Mouse (Mus musculus): ENCODE results near the gene Stag1. TPM values are rescaled to one million over a fixed set of nuclear protein-coding genes. Genes with fewer than 3 reads are reported as not detected.

Gene Stag1
- polyA plus RNA-seq, 1 experiment from 2014 or later: 23.9 TPM

DNA sequence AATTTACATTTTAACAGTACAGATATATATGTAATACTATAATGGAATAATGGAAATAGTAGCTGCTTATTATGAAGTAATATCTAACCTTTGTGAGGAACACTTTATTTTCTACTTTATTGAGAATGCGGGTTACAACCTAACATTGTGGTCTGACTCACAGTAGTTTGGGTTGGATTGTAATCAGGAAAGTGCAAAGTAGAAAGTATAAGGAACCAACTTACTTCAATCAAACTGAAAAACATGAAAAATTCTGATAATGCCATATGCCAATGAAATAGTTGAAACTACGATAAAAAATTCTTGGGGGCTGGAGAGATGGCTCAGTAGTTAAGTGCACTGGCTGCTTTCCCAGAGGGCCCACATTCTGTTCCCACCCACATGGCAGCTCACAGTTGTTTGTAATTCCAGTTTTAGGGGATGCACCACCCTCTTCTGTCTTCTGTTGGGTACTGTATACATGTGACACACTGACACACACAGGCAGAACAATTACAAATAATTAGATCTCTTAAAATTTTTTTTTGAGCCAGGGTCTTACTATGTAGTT lies 50.3 kb downstream of the Stag1 start:
- H3K27me3 ChIP-seq (ENCODE audit: control insufficient read depth, insufficient read depth, low read length): no peaks in the 10 kb centered on the region
- peaks cover 5% of the 10 kb centered on the region for H3K4me1 ChIP-seq (ENCODE audit: control insufficient read depth, insufficient read depth, low read length)
- WGBS: 70% methylated on average over 2 of the region's 2 CpGs
- H3K4me3 ChIP-seq (ENCODE audit: low read length): no peak overlapping the region
- H3K27ac ChIP-seq (ENCODE audit: low read length): no peak overlapping the region
- no peaks in the 10 kb centered on the region for H3K9me3 ChIP-seq (replicated peaks; ENCODE audit: control insufficient read depth, low read length)
- no peaks in the 10 kb centered on the region for H3K36me3 ChIP-seq (ENCODE audit: control insufficient read depth, insufficient read depth)
- ATAC-seq (replicated peaks; ENCODE audit: extremely low read depth, insufficient read depth, low FRiP score): no peak
- H3K9ac ChIP-seq (ENCODE audit: low read length): no peak overlapping the region
- no peak overlapping the region for H3K4me2 ChIP-seq (ENCODE audit: low read depth, low read length)

GRCm38 (mm10) chr9:100654104-100654503 lies 56.5 kb downstream of the Stag1 start:
- no peak overlapping the region for H3K9ac ChIP-seq (ENCODE audit: low read length)
- no peak overlapping the region for H3K4me3 ChIP-seq (ENCODE audit: low read length)
- WGBS: 49% methylated on average over 3 of the region's 3 CpGs
- H3K27ac ChIP-seq (ENCODE audit: low read length): no peak overlapping the region
- no peaks in the 10 kb centered on the region for H3K36me3 ChIP-seq (ENCODE audit: control insufficient read depth, insufficient read depth)
- H3K4me1 ChIP-seq (ENCODE audit: control insufficient read depth, insufficient read depth, low read length): peaks cover 4% of the 10 kb centered on the region
- H3K27me3 ChIP-seq (ENCODE audit: control insufficient read depth, insufficient read depth, low read length): no peaks in the 10 kb centered on the region
- H3K4me2 ChIP-seq (ENCODE audit: low read depth, low read length): no peak overlapping the region
- H3K9me3 ChIP-seq (replicated peaks; ENCODE audit: control insufficient read depth, low read length): no peaks in the 10 kb centered on the region
- ATAC-seq (replicated peaks; ENCODE audit: extremely low read depth, insufficient read depth, low FRiP score): no peak

DNA sequence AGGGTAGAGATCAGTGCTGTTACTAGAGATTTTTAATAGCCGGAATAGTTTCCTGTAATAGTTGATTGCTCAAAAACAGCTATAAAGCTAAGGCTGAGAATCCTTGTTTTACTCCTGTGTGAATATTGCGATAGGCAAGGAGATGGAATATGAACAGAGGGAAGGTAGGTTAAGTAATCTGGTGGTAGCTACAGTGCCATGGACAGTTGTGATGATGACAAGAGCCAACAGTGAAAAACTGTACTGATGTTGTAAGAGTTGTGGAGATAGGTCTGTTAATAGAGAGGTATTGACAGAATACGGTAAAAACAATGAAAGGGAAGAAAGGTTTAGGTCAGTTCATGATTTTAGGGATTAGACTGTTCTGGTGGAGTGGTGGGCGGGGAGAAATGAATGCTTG lies 58.5 kb downstream of the Stag1 start:
- Histone ChIP-seq H3K4me3 (ENCODE audit: low read length) (no peak overlapping the region), H3K9ac (ENCODE audit: low read length) (no peak overlapping the region), H3K4me2 (ENCODE audit: low read depth, low read length) (no peak overlapping the region), H3K27ac (ENCODE audit: low read length) (no peak overlapping the region), H3K36me3 (ENCODE audit: control insufficient read depth, insufficient read depth) (no peaks in the 10 kb centered on the region), H3K4me1 (ENCODE audit: control insufficient read depth, insufficient read depth, low read length) (peaks cover 4% of the 10 kb centered on the region), H3K27me3 (ENCODE audit: control insufficient read depth, insufficient read depth, low read length) (no peaks in the 10 kb centered on the region), H3K9me3 (replicated peaks; ENCODE audit: control insufficient read depth, low read length) (no peaks in the 10 kb centered on the region)
- ATAC-seq (replicated peaks; ENCODE audit: extremely low read depth, insufficient read depth, low FRiP score): no peak
- 91% methylated on average over 4 of the region's 4 CpGs for WGBS

DNA sequence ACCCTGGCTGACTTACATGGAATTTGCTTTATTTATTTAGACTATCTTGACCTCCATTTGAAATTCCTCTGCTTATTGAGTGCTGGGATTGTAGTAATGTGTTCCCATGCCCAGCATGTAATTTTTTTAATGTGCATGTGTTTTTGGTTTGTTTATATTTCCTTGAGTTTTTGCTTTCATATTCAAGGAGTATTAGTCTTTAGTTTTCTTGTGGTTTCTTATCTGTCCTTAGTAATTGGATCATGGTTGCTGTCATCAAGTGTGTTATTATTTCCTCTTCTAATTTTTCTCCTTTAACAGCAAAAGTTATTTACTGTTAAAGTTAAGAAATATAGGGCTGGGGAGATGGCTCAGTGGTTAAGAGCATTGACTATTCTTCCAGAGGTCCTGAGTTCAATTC lies 63.0 kb downstream of the Stag1 start:
- no peaks in the 10 kb centered on the region for H3K9me3 ChIP-seq (replicated peaks; ENCODE audit: control insufficient read depth, low read length)
- H3K9ac ChIP-seq (ENCODE audit: low read length): no peak overlapping the region
- H3K27ac ChIP-seq (ENCODE audit: low read length): no peak overlapping the region
- H3K4me1 ChIP-seq (ENCODE audit: control insufficient read depth, insufficient read depth, low read length): no peaks in the 10 kb centered on the region; the same call in 1 of the 2 replicates
- no peaks in the 10 kb centered on the region for H3K36me3 ChIP-seq (ENCODE audit: control insufficient read depth, insufficient read depth)
- ATAC-seq (replicated peaks; ENCODE audit: extremely low read depth, insufficient read depth, low FRiP score): no peak
- H3K4me3 ChIP-seq (ENCODE audit: low read length): no peak overlapping the region
- H3K27me3 ChIP-seq (ENCODE audit: control insufficient read depth, insufficient read depth, low read length): no peaks in the 10 kb centered on the region
- H3K4me2 ChIP-seq (ENCODE audit: low read depth, low read length): no peak overlapping the region

DNA sequence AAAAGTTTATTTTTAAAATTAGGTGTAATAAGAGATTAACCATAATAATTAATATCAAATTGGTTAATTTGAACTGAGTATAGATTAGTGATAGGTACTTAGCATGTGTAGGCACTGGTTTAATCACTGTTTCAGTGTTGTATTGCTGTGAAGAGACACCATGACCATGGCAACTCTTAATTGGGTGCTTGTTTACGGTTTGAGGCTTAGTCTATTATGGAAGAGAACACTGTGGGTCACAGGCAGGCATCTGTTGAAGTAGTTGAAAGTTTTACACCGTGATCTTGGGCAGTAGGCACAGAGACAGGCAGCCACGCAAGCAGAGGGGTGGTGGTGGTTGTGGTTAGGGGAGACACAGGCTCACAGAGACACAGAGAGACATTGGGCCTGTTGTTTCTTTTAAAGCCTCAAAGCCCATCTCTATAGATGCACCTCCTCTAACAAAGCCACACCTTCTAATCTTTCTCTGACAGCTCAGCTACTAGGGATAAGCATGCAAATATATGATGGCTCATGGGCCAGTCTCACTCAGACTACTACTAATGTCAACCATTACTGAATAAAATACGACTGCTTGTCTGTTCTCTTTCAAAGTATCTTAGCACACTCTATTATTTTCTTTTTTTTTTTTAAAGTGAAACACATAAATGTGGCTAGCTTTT lies 66.0 kb downstream of the Stag1 start:
- Histone ChIP-seq H3K9ac (ENCODE audit: low read length) (no peak overlapping the region), H3K4me3 (ENCODE audit: low read length) (no peak overlapping the region), H3K9me3 (replicated peaks; ENCODE audit: control insufficient read depth, low read length) (no peaks in the 10 kb centered on the region), H3K4me2 (ENCODE audit: low read depth, low read length) (no peak overlapping the region), H3K27ac (ENCODE audit: low read length) (no peak overlapping the region), H3K4me1 (ENCODE audit: control insufficient read depth, insufficient read depth, low read length) (no peaks in the 10 kb centered on the region), H3K27me3 (ENCODE audit: control insufficient read depth, insufficient read depth, low read length) (no peaks in the 10 kb centered on the region), H3K36me3 (ENCODE audit: control insufficient read depth, insufficient read depth) (no peaks in the 10 kb centered on the region)
- no peak for ATAC-seq (replicated peaks; ENCODE audit: extremely low read depth, insufficient read depth, low FRiP score)
- 84% methylated on average over 4 of the region's 4 CpGs for WGBS

- Histone ChIP-seq H3K27ac (ENCODE audit: low read length) (no peak overlapping the region), H3K9me3 (replicated peaks; ENCODE audit: control insufficient read depth, low read length) (no peaks in the 10 kb centered on the region), H3K4me3 (ENCODE audit: low read length) (no peak overlapping the region), H3K4me1 (ENCODE audit: control insufficient read depth, insufficient read depth, low read length) (no peaks in the 10 kb centered on the region), H3K27me3 (ENCODE audit: control insufficient read depth, insufficient read depth, low read length) (no peaks in the 10 kb centered on the region), H3K36me3 (ENCODE audit: control insufficient read depth, insufficient read depth) (no peaks in the 10 kb centered on the region), H3K4me2 (ENCODE audit: low read depth, low read length) (no peak overlapping the region), H3K9ac (ENCODE audit: low read length) (no peak overlapping the region)
- ATAC-seq (replicated peaks; ENCODE audit: extremely low read depth, insufficient read depth, low FRiP score): no peak
- WGBS: 75% methylated on average over 5 of the region's 5 CpGs
Observed at GRCm38 (mm10) chr9:100670151-100670550, 72.6 kb downstream of the Stag1 start.

- H3K9ac ChIP-seq (ENCODE audit: low read length): no peak overlapping the region
- ATAC-seq (replicated peaks; ENCODE audit: extremely low read depth, insufficient read depth, low FRiP score): no peak
- no peaks in the 10 kb centered on the region for H3K36me3 ChIP-seq (ENCODE audit: control insufficient read depth, insufficient read depth)
- H3K27ac ChIP-seq (ENCODE audit: low read length): no peak overlapping the region
- no peaks in the 10 kb centered on the region for H3K9me3 ChIP-seq (replicated peaks; ENCODE audit: control insufficient read depth, low read length)
- no peaks in the 10 kb centered on the region for H3K27me3 ChIP-seq (ENCODE audit: control insufficient read depth, insufficient read depth, low read length)
- H3K4me3 ChIP-seq (ENCODE audit: low read length): no peak overlapping the region
- H3K4me1 ChIP-seq (ENCODE audit: control insufficient read depth, insufficient read depth, low read length): peaks cover 7% of the 10 kb centered on the region
- no peak overlapping the region for H3K4me2 ChIP-seq (ENCODE audit: low read depth, low read length)
Observed at GRCm38 (mm10) chr9:100679036-100679435, 81.4 kb downstream of the Stag1 start.

DNA sequence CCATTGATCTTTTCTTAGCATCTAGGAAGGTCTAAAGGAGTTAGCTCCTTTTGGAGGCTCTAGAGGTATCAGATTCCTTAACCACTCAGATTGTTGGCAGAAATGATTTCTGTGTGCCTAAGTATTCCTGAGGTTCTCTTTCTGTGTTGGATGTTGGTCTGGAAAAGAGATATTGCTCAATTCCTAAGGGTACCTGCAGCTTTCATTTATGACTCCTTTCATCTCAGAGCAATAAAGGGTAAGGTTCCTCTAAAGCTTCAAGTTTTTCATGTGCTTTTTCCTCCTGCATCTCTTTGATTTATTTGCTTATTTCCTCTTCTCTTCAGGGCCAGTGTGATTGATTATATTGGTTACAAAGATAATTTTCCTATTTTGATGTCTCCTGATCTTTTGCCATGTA lies 84.7 kb downstream of the Stag1 start:
- Histone ChIP-seq H3K9me3 (replicated peaks; ENCODE audit: control insufficient read depth, low read length) (no peaks in the 10 kb centered on the region), H3K4me3 (ENCODE audit: low read length) (no peak overlapping the region), H3K27ac (ENCODE audit: low read length) (no peak overlapping the region), H3K4me2 (ENCODE audit: low read depth, low read length) (no peak overlapping the region), H3K27me3 (ENCODE audit: control insufficient read depth, insufficient read depth, low read length) (no peaks in the 10 kb centered on the region), H3K4me1 (ENCODE audit: control insufficient read depth, insufficient read depth, low read length) (peaks cover 9% of the 10 kb centered on the region), H3K36me3 (ENCODE audit: control insufficient read depth, insufficient read depth) (no peaks in the 10 kb centered on the region), H3K9ac (ENCODE audit: low read length) (no peak overlapping the region)
- no peak for ATAC-seq (replicated peaks; ENCODE audit: extremely low read depth, insufficient read depth, low FRiP score)

DNA sequence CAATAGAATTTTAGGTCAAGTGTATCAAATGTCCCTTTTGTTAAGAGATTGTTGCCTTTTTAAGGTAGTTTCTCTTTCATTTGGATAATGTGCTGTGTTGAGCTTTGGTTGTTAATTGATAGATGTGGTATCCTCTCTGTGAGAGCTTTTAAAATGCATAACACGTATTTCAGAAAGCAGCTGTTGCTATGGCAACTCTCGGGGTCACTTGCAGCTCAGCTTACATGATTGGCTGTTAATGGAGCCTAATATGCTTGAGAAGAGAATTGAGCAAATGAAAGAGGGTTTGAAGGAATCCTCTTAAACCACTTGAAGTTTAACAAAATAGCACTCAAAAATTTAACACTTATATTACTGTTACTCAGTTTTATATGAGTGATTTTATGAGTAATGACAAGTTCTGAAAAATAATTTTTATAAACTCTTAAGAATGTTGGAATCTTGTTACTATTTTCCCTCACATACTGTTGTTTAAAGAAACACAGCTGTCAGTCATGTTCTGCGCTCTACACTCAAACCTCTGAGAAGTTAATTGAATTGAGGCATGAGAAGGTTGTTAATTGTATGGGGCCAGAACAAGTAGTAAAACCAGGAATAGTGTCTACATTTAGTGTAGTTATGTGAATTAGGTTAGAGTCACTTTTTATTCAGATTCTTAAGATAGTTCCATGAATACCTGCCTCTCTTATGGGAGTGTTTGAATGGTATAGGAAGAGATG lies 88.3 kb downstream of the Stag1 start:
- no peak for ATAC-seq (replicated peaks; ENCODE audit: extremely low read depth, insufficient read depth, low FRiP score)
- H3K27ac ChIP-seq (ENCODE audit: low read length): no peak overlapping the region
- no peaks in the 10 kb centered on the region for H3K27me3 ChIP-seq (ENCODE audit: control insufficient read depth, insufficient read depth, low read length)
- no peak overlapping the region for H3K9ac ChIP-seq (ENCODE audit: low read length)
- no peak overlapping the region for H3K4me3 ChIP-seq (ENCODE audit: low read length)
- no peak overlapping the region for H3K4me2 ChIP-seq (ENCODE audit: low read depth, low read length)
- H3K9me3 ChIP-seq (replicated peaks; ENCODE audit: control insufficient read depth, low read length): no peaks in the 10 kb centered on the region
- no peaks in the 10 kb centered on the region for H3K36me3 ChIP-seq (ENCODE audit: control insufficient read depth, insufficient read depth)
- peaks cover 9% of the 10 kb centered on the region for H3K4me1 ChIP-seq (ENCODE audit: control insufficient read depth, insufficient read depth, low read length)
- 58% methylated on average over 3 of the region's 3 CpGs for WGBS

Data from heart, embryonic 16.5 days (tissue).